Mouse (Mus musculus): ENCODE measurements around the gene Slc35b2. TPM values are rescaled to one million over a fixed set of nuclear protein-coding genes. Genes with fewer than 3 reads are reported as not detected.

Gene Slc35b2
- total RNA-seq, 2 experiments from 2014 or later = 39.2 to 40.2 TPM

- no peak for DNase-seq
- intact Hi-C loops (cut with DNase I) = loop anchor here (5.0 kb wide), 2 partner anchors 46 to 61 kb away; no protein-coding TSS in a partner anchor
These were observed 17.3 kb downstream of the Slc35b2 start for GRCm38 (mm10) chr17:45580958-45581477.

GRCm38 (mm10) chr17:45581567-45581983, 17.9 kb downstream of the Slc35b2 start:
- intact Hi-C loops (cut with DNase I) = loop anchor here (5.0 kb wide), 2 partner anchors 46 to 61 kb away; no protein-coding TSS in a partner anchor
- DNase-seq = peak; percentile 78

- no peak for DNase-seq
- intact Hi-C loops (cut with DNase I) = loop anchor here (5.0 kb wide), 2 partner anchors 45 to 60 kb away; no protein-coding TSS in a partner anchor
These were observed 18.5 kb downstream of the Slc35b2 start for GRCm38 (mm10) chr17:45582188-45582587.

GRCm38 (mm10) chr17:45582715-45583355, 19.2 kb downstream of the Slc35b2 start:
- intact Hi-C loops (cut with DNase I) = loop anchor here (5.0 kb wide), 2 partner anchors 44 to 59 kb away; no protein-coding TSS in a partner anchor
- no peak for DNase-seq

- DNase-seq = peak; percentile 96
- intact Hi-C loops (cut with DNase I) = loop anchor here (5.0 kb wide), 2 partner anchors 43 to 58 kb away; no protein-coding TSS in a partner anchor
These were observed 20.6 kb downstream of the Slc35b2 start for GRCm38 (mm10) chr17:45584096-45584896.

GRCm38 (mm10) chr17:45584939-45585678, 21.4 kb downstream of the Slc35b2 start:
- DNase-seq = peak; percentile 88
- intact Hi-C loops (cut with DNase I) = loop anchor here (5.0 kb wide), 2 partner anchors 42 to 57 kb away; no protein-coding TSS in a partner anchor

GRCm38 (mm10) chr17:45585725-45586448, 22.2 kb downstream of the Slc35b2 start:
- intact Hi-C loops (cut with DNase I) = no loop called here
- DNase-seq = no peak

- intact Hi-C loops (cut with DNase I) = no loop called here
- no peak for DNase-seq
These were observed 22.8 kb downstream of the Slc35b2 start for GRCm38 (mm10) chr17:45586449-45586837.

GRCm38 (mm10) chr17:45588370-45588769, 24.7 kb downstream of the Slc35b2 start:
- intact Hi-C loops (cut with DNase I) = no loop called here
- DNase-seq = no peak

- intact Hi-C loops (cut with DNase I) = no loop called here
- DNase-seq = no peak
These were observed 25.6 kb downstream of the Slc35b2 start for GRCm38 (mm10) chr17:45589236-45589635.

GRCm38 (mm10) chr17:45589844-45590243, 26.2 kb downstream of the Slc35b2 start:
- intact Hi-C loops (cut with DNase I) = no loop called here
- DNase-seq = no peak

- DNase-seq = no peak
- intact Hi-C loops (cut with DNase I) = no loop called here
These were observed 26.7 kb downstream of the Slc35b2 start for GRCm38 (mm10) chr17:45590410-45590809.

GRCm38 (mm10) chr17:45591701-45592605, 28.3 kb downstream of the Slc35b2 start:
- no peak for DNase-seq
- intact Hi-C loops (cut with DNase I) = no loop called here

GRCm38 (mm10) chr17:45592606-45593431, 29.1 kb downstream of the Slc35b2 start:
- DNase-seq = no peak
- intact Hi-C loops (cut with DNase I) = no loop called here

- no peak for DNase-seq
- intact Hi-C loops (cut with DNase I) = no loop called here
These were observed 29.8 kb downstream of the Slc35b2 start for GRCm38 (mm10) chr17:45593479-45593878.

GRCm38 (mm10) chr17:45594195-45594594, 30.5 kb downstream of the Slc35b2 start:
- DNase-seq = no peak
- intact Hi-C loops (cut with DNase I) = no loop called here

- intact Hi-C loops (cut with DNase I) = no loop called here
- peak; percentile 91 for DNase-seq
These were observed 31.4 kb downstream of the Slc35b2 start for GRCm38 (mm10) chr17:45594881-45595735.

Measured in left cerebral cortex, postnatal 4 days (tissue).